Mouse (Mus musculus): ENCODE data around the gene Pakap. TPM values are rescaled to one million over a fixed set of nuclear protein-coding genes. Genes with fewer than 3 reads are reported as not detected.

Gene Pakap
- polyA plus RNA-seq, 1 experiment from 2014 or later = 18.7 TPM

DNA sequence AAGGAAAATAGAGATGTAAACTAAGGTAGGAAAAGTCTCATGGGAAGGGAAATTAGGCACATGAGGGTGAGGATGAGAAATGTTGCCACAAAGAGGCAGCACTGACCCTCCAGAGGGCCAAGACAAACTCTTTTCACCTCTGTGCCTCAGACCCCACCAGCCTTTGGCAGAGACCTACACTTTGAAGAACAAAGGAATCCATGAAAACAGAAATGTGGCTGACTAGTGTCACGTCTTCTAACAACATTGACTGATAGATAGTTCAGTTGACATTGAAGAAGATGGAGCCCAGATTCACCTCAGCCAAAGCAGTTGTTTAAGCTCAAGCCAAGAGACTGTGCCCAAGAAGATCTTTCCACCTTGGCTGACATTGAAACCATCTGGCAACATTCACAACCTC is 57.8 kb downstream of the Pakap start:
- H3K4me1 ChIP-seq (ENCODE audit: control insufficient read depth, insufficient read depth, low read length) = no peaks in the 10 kb centered on the region
- no peaks in the 10 kb centered on the region for H3K36me3 ChIP-seq (ENCODE audit: control insufficient read depth, insufficient read depth, low read length)
- no peak overlapping the region for H3K9ac ChIP-seq (ENCODE audit: low read depth, low read length)
- no peaks in the 10 kb centered on the region for H3K27me3 ChIP-seq (ENCODE audit: control insufficient read depth, insufficient read depth, low read length)
- no peak overlapping the region for H3K27ac ChIP-seq (ENCODE audit: low read depth, low read length)
- no peak overlapping the region for H3K4me2 ChIP-seq (replicated peaks; ENCODE audit: low read depth, low read length)
- no peaks in the 10 kb centered on the region for H3K9me3 ChIP-seq (ENCODE audit: control insufficient read depth, low read length)
- H3K4me3 ChIP-seq (ENCODE audit: low read length) = no peak overlapping the region
- 59% methylated on average over 1 of the region's 1 CpGs for WGBS
- ATAC-seq (ENCODE audit: low FRiP score, low TSS enrichment) = no peak

- H3K4me1 ChIP-seq (ENCODE audit: control insufficient read depth, insufficient read depth, low read length) = no peaks in the 10 kb centered on the region
- H3K36me3 ChIP-seq (ENCODE audit: control insufficient read depth, insufficient read depth, low read length) = no peaks in the 10 kb centered on the region
- H3K4me2 ChIP-seq (replicated peaks; ENCODE audit: low read depth, low read length) = no peak overlapping the region
- ATAC-seq (ENCODE audit: low FRiP score, low TSS enrichment) = no peak
- no peaks in the 10 kb centered on the region for H3K9me3 ChIP-seq (ENCODE audit: control insufficient read depth, low read length)
- no peak overlapping the region for H3K27ac ChIP-seq (ENCODE audit: low read depth, low read length)
- H3K27me3 ChIP-seq (ENCODE audit: control insufficient read depth, insufficient read depth, low read length) = no peaks in the 10 kb centered on the region
- no peak overlapping the region for H3K4me3 ChIP-seq (ENCODE audit: low read length)
- no peak overlapping the region for H3K9ac ChIP-seq (ENCODE audit: low read depth, low read length)
- 97% methylated on average over 5 of the region's 5 CpGs for WGBS
These were observed 58.9 kb downstream of the Pakap start for GRCm38 (mm10) chr4:57626921-57627320.

GRCm38 (mm10) chr4:57632386-57632785 is 64.4 kb downstream of the Pakap start:
- 74% methylated on average over 5 of the region's 5 CpGs for WGBS
- ATAC-seq (ENCODE audit: low FRiP score, low TSS enrichment) = no peak
- H3K4me3 ChIP-seq (ENCODE audit: low read length) = no peak overlapping the region
- no peaks in the 10 kb centered on the region for H3K9me3 ChIP-seq (ENCODE audit: control insufficient read depth, low read length)
- no peaks in the 10 kb centered on the region for H3K27me3 ChIP-seq (ENCODE audit: control insufficient read depth, insufficient read depth, low read length)
- H3K36me3 ChIP-seq (ENCODE audit: control insufficient read depth, insufficient read depth, low read length) = no peaks in the 10 kb centered on the region
- no peak overlapping the region for H3K27ac ChIP-seq (ENCODE audit: low read depth, low read length)
- no peak overlapping the region for H3K4me2 ChIP-seq (replicated peaks; ENCODE audit: low read depth, low read length)
- H3K9ac ChIP-seq (ENCODE audit: low read depth, low read length) = no peak overlapping the region
- no peaks in the 10 kb centered on the region for H3K4me1 ChIP-seq (ENCODE audit: control insufficient read depth, insufficient read depth, low read length)

GRCm38 (mm10) chr4:57633052-57633451 is 65.1 kb downstream of the Pakap start:
- no peaks in the 10 kb centered on the region for H3K27me3 ChIP-seq (ENCODE audit: control insufficient read depth, insufficient read depth, low read length)
- no peaks in the 10 kb centered on the region for H3K9me3 ChIP-seq (ENCODE audit: control insufficient read depth, low read length)
- no peak overlapping the region for H3K9ac ChIP-seq (ENCODE audit: low read depth, low read length)
- 88% methylated on average over 7 of the region's 7 CpGs for WGBS
- no peak for ATAC-seq (ENCODE audit: low FRiP score, low TSS enrichment)
- H3K4me1 ChIP-seq (ENCODE audit: control insufficient read depth, insufficient read depth, low read length) = peaks cover 4% of the 10 kb centered on the region; the same call in 1 of the 2 replicates
- H3K4me3 ChIP-seq (ENCODE audit: low read length) = no peak overlapping the region
- no peak overlapping the region for H3K27ac ChIP-seq (ENCODE audit: low read depth, low read length)
- H3K36me3 ChIP-seq (ENCODE audit: control insufficient read depth, insufficient read depth, low read length) = no peaks in the 10 kb centered on the region
- no peak overlapping the region for H3K4me2 ChIP-seq (replicated peaks; ENCODE audit: low read depth, low read length)

DNA sequence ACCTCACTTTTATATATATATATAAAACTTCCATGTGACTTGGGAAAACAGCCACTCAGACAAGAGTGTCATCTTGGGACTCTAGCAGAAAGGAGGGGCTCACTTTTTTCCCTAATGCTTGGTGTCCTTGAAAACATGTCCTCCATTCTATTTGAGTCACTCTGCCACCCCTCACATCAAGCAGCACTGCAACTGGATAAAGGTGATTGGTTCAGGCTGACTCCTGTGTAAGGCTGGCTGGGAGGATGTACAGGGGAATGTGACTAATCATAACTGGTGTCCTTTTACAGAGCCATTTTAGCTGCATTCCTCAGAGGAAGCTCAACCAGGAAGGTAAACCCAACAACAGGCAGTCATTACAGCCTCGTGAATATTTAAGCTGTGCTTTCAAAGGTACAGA is 67.0 kb downstream of the Pakap start:
- Histone ChIP-seq H3K27ac (ENCODE audit: low read depth, low read length) (no peak overlapping the region), H3K4me2 (replicated peaks; ENCODE audit: low read depth, low read length) (no peak overlapping the region), H3K4me3 (ENCODE audit: low read length) (no peak overlapping the region), H3K27me3 (ENCODE audit: control insufficient read depth, insufficient read depth, low read length) (no peaks in the 10 kb centered on the region), H3K9me3 (ENCODE audit: control insufficient read depth, low read length) (no peaks in the 10 kb centered on the region), H3K9ac (ENCODE audit: low read depth, low read length) (no peak overlapping the region), H3K36me3 (ENCODE audit: control insufficient read depth, insufficient read depth, low read length) (no peaks in the 10 kb centered on the region), H3K4me1 (ENCODE audit: control insufficient read depth, insufficient read depth, low read length) (peaks cover 6% of the 10 kb centered on the region; the same call in 1 of the 2 replicates)
- WGBS = 53% methylated on average over 1 of the region's 1 CpGs
- ATAC-seq (ENCODE audit: low FRiP score, low TSS enrichment) = no peak

DNA sequence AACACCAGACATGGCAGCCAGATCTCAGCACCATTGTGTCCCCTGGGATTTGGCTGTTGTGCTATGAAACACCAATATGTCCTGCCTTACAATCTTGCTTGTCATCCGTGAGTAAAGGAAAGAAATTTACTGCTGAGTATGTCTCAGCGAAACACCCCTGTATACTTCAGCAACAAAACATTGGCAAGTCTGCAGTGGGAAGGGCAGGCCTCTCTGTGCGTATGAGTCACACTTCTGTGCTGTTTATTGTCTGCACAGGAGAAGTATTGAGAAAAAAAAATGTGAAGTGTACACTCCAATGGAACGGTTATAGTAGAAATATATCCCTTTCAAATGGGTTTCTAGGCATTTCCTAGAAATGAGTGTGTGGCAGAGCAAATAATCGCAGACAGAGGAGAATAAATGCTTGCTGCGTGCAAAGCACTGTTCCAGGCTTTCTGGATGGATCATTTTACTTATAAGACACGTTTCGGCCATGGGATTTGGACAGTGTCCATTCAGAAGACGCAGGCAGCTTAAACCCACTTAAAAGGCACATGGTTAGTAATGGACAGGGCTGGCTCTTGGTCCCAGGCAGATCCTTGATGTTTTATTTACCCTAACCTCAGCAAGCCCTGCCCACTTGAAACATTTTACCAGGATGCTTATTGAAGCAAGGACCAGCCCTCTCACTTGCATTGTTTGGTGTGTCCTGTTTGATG is 69.0 kb downstream of the Pakap start:
- no peak overlapping the region for H3K9ac ChIP-seq (ENCODE audit: low read depth, low read length)
- no peak overlapping the region for H3K4me2 ChIP-seq (replicated peaks; ENCODE audit: low read depth, low read length)
- H3K4me1 ChIP-seq (ENCODE audit: control insufficient read depth, insufficient read depth, low read length) = peaks cover 6% of the 10 kb centered on the region; the same call in 1 of the 2 replicates
- no peaks in the 10 kb centered on the region for H3K9me3 ChIP-seq (ENCODE audit: control insufficient read depth, low read length)
- no peak for ATAC-seq (ENCODE audit: low FRiP score, low TSS enrichment)
- no peaks in the 10 kb centered on the region for H3K27me3 ChIP-seq (ENCODE audit: control insufficient read depth, insufficient read depth, low read length)
- no peak overlapping the region for H3K27ac ChIP-seq (ENCODE audit: low read depth, low read length)
- 78% methylated on average over 9 of the region's 9 CpGs for WGBS
- H3K36me3 ChIP-seq (ENCODE audit: control insufficient read depth, insufficient read depth, low read length) = no peaks in the 10 kb centered on the region
- H3K4me3 ChIP-seq (ENCODE audit: low read length) = no peak overlapping the region

- H3K9ac ChIP-seq (ENCODE audit: low read depth, low read length) = peak overlapping the region; percentile 52
- peaks cover 6% of the 10 kb centered on the region; the same call in 1 of the 2 replicates for H3K4me1 ChIP-seq (ENCODE audit: control insufficient read depth, insufficient read depth, low read length)
- H3K4me3 ChIP-seq (ENCODE audit: low read length) = peak overlapping the region; percentile 20; the same call in 1 of the 2 replicates
- H3K36me3 ChIP-seq (ENCODE audit: control insufficient read depth, insufficient read depth, low read length) = no peaks in the 10 kb centered on the region
- peak; percentile 57 for ATAC-seq (ENCODE audit: low FRiP score, low TSS enrichment)
- no peaks in the 10 kb centered on the region for H3K9me3 ChIP-seq (ENCODE audit: control insufficient read depth, low read length)
- WGBS = 27% methylated on average over 24 of the region's 24 CpGs
- H3K27ac ChIP-seq (ENCODE audit: low read depth, low read length) = no peak overlapping the region
- H3K4me2 ChIP-seq (replicated peaks; ENCODE audit: low read depth, low read length) = peak overlapping the region; percentile 51
- H3K27me3 ChIP-seq (ENCODE audit: control insufficient read depth, insufficient read depth, low read length) = no peaks in the 10 kb centered on the region
These were observed 69.8 kb downstream of the Pakap start for GRCm38 (mm10) chr4:57637636-57638386.

DNA sequence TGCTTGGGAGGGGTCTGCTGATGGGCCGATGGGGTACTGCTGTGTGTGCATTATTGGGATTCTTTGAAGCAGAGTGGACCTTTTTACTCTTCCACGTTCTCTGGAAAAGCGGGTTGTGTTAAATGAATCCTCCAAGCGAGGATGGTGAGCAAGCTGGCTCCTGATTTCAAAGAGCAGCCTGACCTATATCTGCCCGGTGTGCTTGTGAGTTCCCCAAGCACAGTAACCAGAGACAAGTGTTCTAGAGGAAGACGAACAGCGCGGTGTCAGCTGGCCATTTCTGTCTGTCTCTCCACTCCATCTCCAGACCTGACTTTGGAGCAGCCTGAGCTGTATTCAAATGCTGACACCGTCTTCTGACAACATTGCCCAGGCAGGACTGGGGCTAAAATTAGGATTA is 71.0 kb downstream of the Pakap start:
- Histone ChIP-seq H3K9me3 (ENCODE audit: control insufficient read depth, low read length) (no peaks in the 10 kb centered on the region), H3K36me3 (ENCODE audit: control insufficient read depth, insufficient read depth, low read length) (no peaks in the 10 kb centered on the region), H3K27ac (ENCODE audit: low read depth, low read length) (no peak overlapping the region), H3K4me1 (ENCODE audit: control insufficient read depth, insufficient read depth, low read length) (peaks cover 6% of the 10 kb centered on the region; the same call in 1 of the 2 replicates), H3K9ac (ENCODE audit: low read depth, low read length) (no peak overlapping the region), H3K4me3 (ENCODE audit: low read length) (no peak overlapping the region), H3K27me3 (ENCODE audit: control insufficient read depth, insufficient read depth, low read length) (no peaks in the 10 kb centered on the region), H3K4me2 (replicated peaks; ENCODE audit: low read depth, low read length) (no peak overlapping the region)
- WGBS = 86% methylated on average over 9 of the region's 9 CpGs
- ATAC-seq (ENCODE audit: low FRiP score, low TSS enrichment) = no peak

GRCm38 (mm10) chr4:57640222-57640621 is 72.2 kb downstream of the Pakap start:
- Histone ChIP-seq H3K4me3 (ENCODE audit: low read length) (no peak overlapping the region), H3K9me3 (ENCODE audit: control insufficient read depth, low read length) (no peaks in the 10 kb centered on the region), H3K4me2 (replicated peaks; ENCODE audit: low read depth, low read length) (no peak overlapping the region; the same call in 1 of the 2 replicates), H3K9ac (ENCODE audit: low read depth, low read length) (no peak overlapping the region), H3K36me3 (ENCODE audit: control insufficient read depth, insufficient read depth, low read length) (no peaks in the 10 kb centered on the region), H3K27ac (ENCODE audit: low read depth, low read length) (no peak overlapping the region), H3K4me1 (ENCODE audit: control insufficient read depth, insufficient read depth, low read length) (peaks cover 6% of the 10 kb centered on the region; the same call in 1 of the 2 replicates), H3K27me3 (ENCODE audit: control insufficient read depth, insufficient read depth, low read length) (no peaks in the 10 kb centered on the region)
- ATAC-seq (ENCODE audit: low FRiP score, low TSS enrichment) = no peak
- WGBS = 23% methylated on average over 7 of the region's 7 CpGs

Measured in kidney, embryonic 14.5 days (tissue).